Mouse (Mus musculus) brain, adult 2 months (tissue): Measurements from ENCODE around the gene Casz1.

Source experiments
- DNase-seq: peaks from one replicate; pipeline ENCODE4 v3.0.0; 2011; ENCODE audit warnings: low read depth, low spot score

Casz1 gene

GRCm38 (mm10) chr4:148878192-148878983 lies 74.2 kb downstream of the Casz1 start:
- DNase-seq: no peak

- no peak for DNase-seq
Observed at GRCm38 (mm10) chr4:148878984-148879610, 74.9 kb downstream of the Casz1 start.

- DNase-seq: no peak
Observed at GRCm38 (mm10) chr4:148879631-148880030, 75.4 kb downstream of the Casz1 start.

- peak; percentile 59 for DNase-seq
Observed at GRCm38 (mm10) chr4:148881001-148881669, 76.9 kb downstream of the Casz1 start.

- no peak for DNase-seq
Observed at GRCm38 (mm10) chr4:148881838-148882237, 77.6 kb downstream of the Casz1 start.

- DNase-seq: no peak
Observed at GRCm38 (mm10) chr4:148882360-148882929, 78.2 kb downstream of the Casz1 start.

GRCm38 (mm10) chr4:148884596-148884995 lies 80.4 kb downstream of the Casz1 start:
- no peak for DNase-seq

- DNase-seq: no peak
Observed at GRCm38 (mm10) chr4:148885401-148885800, 81.2 kb downstream of the Casz1 start.

- DNase-seq: no peak
Observed at GRCm38 (mm10) chr4:148885921-148886540, 81.8 kb downstream of the Casz1 start.

- no peak for DNase-seq
Observed at GRCm38 (mm10) chr4:148888229-148888628, 84.0 kb downstream of the Casz1 start.

GRCm38 (mm10) chr4:148889011-148889410 lies 84.8 kb downstream of the Casz1 start:
- DNase-seq: no peak

- no peak for DNase-seq
Observed at GRCm38 (mm10) chr4:148890442-148890841, 86.2 kb downstream of the Casz1 start.

- DNase-seq: no peak
Observed at GRCm38 (mm10) chr4:148890892-148891838, 86.9 kb downstream of the Casz1 start.

- no peak for DNase-seq
Observed at GRCm38 (mm10) chr4:148896125-148896524, 91.9 kb downstream of the Casz1 start.

GRCm38 (mm10) chr4:148899927-148900294 lies 95.7 kb downstream of the Casz1 start:
- DNase-seq: no peak

- DNase-seq: peak; percentile 86
Observed at GRCm38 (mm10) chr4:148900295-148901211, 96.3 kb downstream of the Casz1 start.

GRCm38 (mm10) chr4:148901275-148902052 lies 97.2 kb downstream of the Casz1 start:
- no peak for DNase-seq

GRCm38 (mm10) chr4:148902919-148903727 lies 98.9 kb downstream of the Casz1 start:
- DNase-seq: no peak
